Mouse (Mus musculus): ENCODE measurements around the gene Eef1b2. TPM values are rescaled to one million over a fixed set of nuclear protein-coding genes. Genes with fewer than 3 reads are reported as not detected.
"Not testable (repeated sequence)": the region's sequence is repeated elsewhere in the genome, so short reads cannot be mapped to it uniquely, and the experiment has no call there.

Eef1b2 gene
- polyA plus RNA-seq, 1 experiment from 2014 or later: 485 TPM

DNA sequence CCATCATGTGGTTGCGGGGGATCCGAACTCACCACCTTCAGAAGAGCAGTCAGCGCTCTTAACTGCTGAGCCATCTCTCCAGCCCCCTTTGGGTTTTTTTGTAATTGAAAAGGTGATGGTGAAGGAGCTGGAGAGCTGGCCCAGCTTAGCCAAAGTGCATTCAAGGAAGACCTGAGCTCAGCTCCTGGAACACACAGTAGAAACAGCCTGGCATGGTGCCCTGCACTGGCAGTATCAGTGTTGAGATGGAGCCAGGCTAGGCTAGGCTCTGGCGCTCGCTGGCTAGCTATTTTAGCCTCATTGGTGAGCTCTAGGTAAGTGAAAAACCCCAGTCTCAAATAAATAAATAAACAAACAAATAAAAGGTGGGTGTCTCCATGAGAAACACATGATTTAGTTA, 5.6 kb downstream of the Eef1b2 start:
- Histone ChIP-seq H3K4me2 (ENCODE audit: low read length) (no peak overlapping the region), H3K27ac (replicated peaks; ENCODE audit: low read depth, low read length) (no peak overlapping the region), H3K9me3 (ENCODE audit: control insufficient read depth, low read length) (no peaks in the 10 kb centered on the region), H3K4me1 (ENCODE audit: control insufficient read depth, insufficient read depth, low read length) (peaks cover 7% of the 10 kb centered on the region), H3K4me3 (replicated peaks; ENCODE audit: low read depth, low read length) (no peak overlapping the region), H3K27me3 (ENCODE audit: control insufficient read depth, insufficient read depth, low read length) (no peaks in the 10 kb centered on the region), H3K36me3 (ENCODE audit: control insufficient read depth, insufficient read depth, low read length) (peaks cover 24% of the 10 kb centered on the region), H3K9ac (replicated peaks; ENCODE audit: low read length) (no peak overlapping the region)
- ATAC-seq (ENCODE audit: low FRiP score, low TSS enrichment) (no peak), DNase-seq (peak; percentile 24)
- WGBS: 89% methylated on average over 5 of the region's 5 CpGs

- WGBS: 54% methylated on average over 10 of the region's 10 CpGs
- no peaks in the 10 kb centered on the region for H3K9me3 ChIP-seq (ENCODE audit: control insufficient read depth, low read length)
- DNase-seq (peak; percentile 87), ATAC-seq (ENCODE audit: low FRiP score, low TSS enrichment) (no peak)
- peaks cover 24% of the 10 kb centered on the region for H3K36me3 ChIP-seq (ENCODE audit: control insufficient read depth, insufficient read depth, low read length)
- 0 out of 2 replicates have a peak overlapping the region, but pooled peaks have one; percentile 32 for H3K27ac ChIP-seq (replicated peaks; ENCODE audit: low read depth, low read length)
- H3K4me1 ChIP-seq (ENCODE audit: control insufficient read depth, insufficient read depth, low read length): peaks cover 3% of the 10 kb centered on the region
- H3K4me3 ChIP-seq (replicated peaks; ENCODE audit: low read depth, low read length): no peak overlapping the region
- H3K9ac ChIP-seq (replicated peaks; ENCODE audit: low read length): no peak overlapping the region
- no peaks in the 10 kb centered on the region for H3K27me3 ChIP-seq (ENCODE audit: control insufficient read depth, insufficient read depth, low read length)
- H3K4me2 ChIP-seq (ENCODE audit: low read length): no peak overlapping the region
These were observed 6.1 kb downstream of the Eef1b2 start for GRCm38 (mm10) chr1:63182636-63183270.

DNA sequence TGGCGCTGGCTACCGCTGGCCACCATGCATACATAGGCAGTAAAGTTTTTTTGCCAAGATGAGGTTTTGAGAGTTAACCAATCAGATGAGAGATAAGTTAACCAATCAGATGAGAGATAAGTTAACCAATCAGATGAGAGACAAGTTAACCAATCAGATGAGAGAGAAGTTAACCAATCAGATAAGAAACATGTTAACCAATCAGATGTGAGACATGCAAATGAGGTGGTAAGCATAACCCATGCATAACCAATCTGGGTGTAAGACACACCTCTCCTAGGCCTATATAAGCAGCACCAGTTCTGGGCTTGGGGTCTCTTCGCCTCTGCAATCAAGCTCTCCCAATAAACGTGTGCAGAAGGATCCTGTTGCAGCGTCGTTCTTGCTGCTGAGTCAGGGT, 8.8 kb downstream of the Eef1b2 start:
- WGBS: 99% methylated on average over 6 of the region's 6 CpGs
- H3K4me2 ChIP-seq (ENCODE audit: low read length); ATAC-seq (ENCODE audit: low FRiP score, low TSS enrichment): not testable (repeated sequence)

DNA sequence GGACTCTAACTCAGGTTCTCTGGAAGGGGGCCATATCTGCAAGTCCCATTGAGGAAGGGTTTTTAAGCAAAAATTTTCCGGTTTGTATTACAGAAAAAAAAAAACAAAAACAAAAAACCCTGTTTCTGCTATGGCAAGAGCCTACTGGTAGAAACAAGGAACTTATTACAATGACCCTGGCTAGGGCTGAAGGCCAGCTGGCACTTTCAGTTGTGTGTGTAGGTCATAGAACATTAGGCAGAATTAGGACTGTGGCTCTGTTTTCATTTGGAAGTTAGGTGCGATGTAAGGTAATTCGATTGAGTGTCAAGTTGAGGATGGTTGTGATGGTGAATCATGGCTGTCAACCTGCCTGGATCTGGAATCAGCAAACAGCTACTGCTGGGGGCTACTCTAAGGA, 11.9 kb downstream of the Eef1b2 start:
- Histone ChIP-seq H3K4me2 (ENCODE audit: low read length) (no peak overlapping the region), H3K9me3 (ENCODE audit: control insufficient read depth, low read length) (no peaks in the 10 kb centered on the region), H3K4me1 (ENCODE audit: control insufficient read depth, insufficient read depth, low read length) (no peaks in the 10 kb centered on the region), H3K36me3 (ENCODE audit: control insufficient read depth, insufficient read depth, low read length) (no peaks in the 10 kb centered on the region), H3K27ac (replicated peaks; ENCODE audit: low read depth, low read length) (no peak overlapping the region), H3K4me3 (replicated peaks; ENCODE audit: low read depth, low read length) (no peak overlapping the region), H3K27me3 (ENCODE audit: control insufficient read depth, insufficient read depth, low read length) (no peaks in the 10 kb centered on the region), H3K9ac (replicated peaks; ENCODE audit: low read length) (no peak overlapping the region)
- 94% methylated on average over 3 of the region's 3 CpGs for WGBS
- DNase-seq (no peak), ATAC-seq (ENCODE audit: low FRiP score, low TSS enrichment) (no peak)

More for the DNA sequence above, 8.8 kb downstream of the Eef1b2 start:
- DNase-seq; H3K9ac ChIP-seq (replicated peaks; ENCODE audit: low read length); H3K4me1 ChIP-seq (ENCODE audit: control insufficient read depth, insufficient read depth, low read length); H3K27me3 ChIP-seq (ENCODE audit: control insufficient read depth, insufficient read depth, low read length); H3K4me3 ChIP-seq (replicated peaks; ENCODE audit: low read depth, low read length); H3K9me3 ChIP-seq (ENCODE audit: control insufficient read depth, low read length); H3K27ac ChIP-seq (replicated peaks; ENCODE audit: low read depth, low read length); H3K36me3 ChIP-seq (ENCODE audit: control insufficient read depth, insufficient read depth, low read length): not testable (repeated sequence)

DNA sequence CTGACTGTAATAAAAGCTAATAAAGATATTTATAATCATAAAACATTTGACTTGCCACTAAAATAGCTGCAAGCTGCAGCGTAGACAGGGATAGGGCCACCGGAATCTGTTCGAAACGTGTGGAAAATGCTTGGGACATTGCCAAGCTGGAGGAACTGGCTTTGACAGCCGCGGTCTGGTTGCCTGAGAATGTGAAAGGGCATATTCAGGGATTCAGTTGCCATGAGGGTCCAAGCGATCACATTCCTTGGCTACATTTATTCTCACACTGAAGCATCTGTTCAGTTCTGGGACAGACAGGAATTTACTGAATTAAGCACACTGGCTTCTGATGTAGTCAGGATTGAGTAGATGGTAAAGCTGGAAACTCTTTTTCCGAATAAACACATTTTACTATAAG, 14.2 kb downstream of the Eef1b2 start:
- H3K4me1 ChIP-seq (ENCODE audit: control insufficient read depth, insufficient read depth, low read length): no peaks in the 10 kb centered on the region
- no peak overlapping the region for H3K4me3 ChIP-seq (replicated peaks; ENCODE audit: low read depth, low read length)
- no peaks in the 10 kb centered on the region for H3K27me3 ChIP-seq (ENCODE audit: control insufficient read depth, insufficient read depth, low read length)
- H3K4me2 ChIP-seq (ENCODE audit: low read length): no peak overlapping the region
- DNase-seq (peak; percentile 23), ATAC-seq (ENCODE audit: low FRiP score, low TSS enrichment) (no peak)
- WGBS: 81% methylated on average over 8 of the region's 8 CpGs
- no peaks in the 10 kb centered on the region for H3K36me3 ChIP-seq (ENCODE audit: control insufficient read depth, insufficient read depth, low read length)
- H3K9ac ChIP-seq (replicated peaks; ENCODE audit: low read length): no peak overlapping the region
- no peak overlapping the region for H3K27ac ChIP-seq (replicated peaks; ENCODE audit: low read depth, low read length)
- no peaks in the 10 kb centered on the region for H3K9me3 ChIP-seq (ENCODE audit: control insufficient read depth, low read length)

DNA sequence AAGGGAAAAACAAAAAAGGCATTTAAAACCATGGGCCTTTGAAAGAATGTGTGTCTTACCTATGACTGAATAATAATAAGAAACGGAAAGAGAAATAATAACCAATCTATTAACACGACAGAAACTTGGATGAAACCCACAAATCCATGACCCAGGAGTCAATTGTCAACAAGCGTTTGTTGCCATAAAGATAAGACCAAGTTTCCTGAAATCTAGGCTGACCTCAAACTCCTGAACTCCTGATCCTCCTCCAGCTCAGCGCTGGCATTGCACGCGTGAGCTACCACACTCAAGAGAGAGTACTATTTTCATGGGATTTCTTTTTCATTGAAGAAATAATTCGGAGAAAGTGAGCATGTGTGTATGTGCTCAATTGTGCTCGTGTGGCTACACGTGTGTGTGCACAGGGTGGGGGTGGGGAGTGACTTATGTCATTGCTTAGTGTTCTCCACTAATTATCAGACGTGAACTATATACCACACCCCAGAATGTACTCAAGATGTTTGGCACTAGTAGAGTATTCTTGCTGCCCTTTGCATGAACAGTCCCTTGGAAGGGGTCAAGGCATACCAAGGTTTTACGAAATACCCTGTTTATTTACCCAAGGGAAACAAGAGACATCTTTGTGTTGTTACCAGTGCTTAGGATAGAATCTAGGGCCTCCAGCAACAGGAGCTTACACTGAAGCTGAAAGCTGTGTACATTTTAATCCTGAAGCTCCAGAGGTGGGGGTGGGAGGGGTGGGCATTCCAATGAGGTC, 15.9 kb downstream of the Eef1b2 start:
- no peak for DNase-seq
- H3K4me1 ChIP-seq (ENCODE audit: control insufficient read depth, insufficient read depth, low read length): no peaks in the 10 kb centered on the region
- H3K27ac ChIP-seq (replicated peaks; ENCODE audit: low read depth, low read length): no peak overlapping the region
- ATAC-seq (ENCODE audit: low FRiP score, low TSS enrichment): no peak
- H3K36me3 ChIP-seq (ENCODE audit: control insufficient read depth, insufficient read depth, low read length): no peaks in the 10 kb centered on the region
- no peak overlapping the region for H3K4me2 ChIP-seq (ENCODE audit: low read length)
- H3K9ac ChIP-seq (replicated peaks; ENCODE audit: low read length): no peak overlapping the region
- H3K27me3 ChIP-seq (ENCODE audit: control insufficient read depth, insufficient read depth, low read length): no peaks in the 10 kb centered on the region
- 93% methylated on average over 11 of the region's 11 CpGs for WGBS
- no peaks in the 10 kb centered on the region for H3K9me3 ChIP-seq (ENCODE audit: control insufficient read depth, low read length)
- no peak overlapping the region for H3K4me3 ChIP-seq (replicated peaks; ENCODE audit: low read depth, low read length)

- ATAC-seq (ENCODE audit: low FRiP score, low TSS enrichment): no peak
- no peaks in the 10 kb centered on the region for H3K4me1 ChIP-seq (ENCODE audit: control insufficient read depth, insufficient read depth, low read length)
- no peaks in the 10 kb centered on the region for H3K36me3 ChIP-seq (ENCODE audit: control insufficient read depth, insufficient read depth, low read length)
- no peaks in the 10 kb centered on the region for H3K27me3 ChIP-seq (ENCODE audit: control insufficient read depth, insufficient read depth, low read length)
- WGBS: 77% methylated on average over 5 of the region's 5 CpGs
- H3K9ac ChIP-seq (replicated peaks; ENCODE audit: low read length): no peak overlapping the region
- H3K27ac ChIP-seq (replicated peaks; ENCODE audit: low read depth, low read length): no peak overlapping the region
- no peak for DNase-seq
- no peak overlapping the region for H3K4me2 ChIP-seq (ENCODE audit: low read length)
- no peak overlapping the region for H3K4me3 ChIP-seq (replicated peaks; ENCODE audit: low read depth, low read length)
- H3K9me3 ChIP-seq (ENCODE audit: control insufficient read depth, low read length): no peaks in the 10 kb centered on the region
These were observed 19.4 kb downstream of the Eef1b2 start for GRCm38 (mm10) chr1:63195848-63196512.

DNA sequence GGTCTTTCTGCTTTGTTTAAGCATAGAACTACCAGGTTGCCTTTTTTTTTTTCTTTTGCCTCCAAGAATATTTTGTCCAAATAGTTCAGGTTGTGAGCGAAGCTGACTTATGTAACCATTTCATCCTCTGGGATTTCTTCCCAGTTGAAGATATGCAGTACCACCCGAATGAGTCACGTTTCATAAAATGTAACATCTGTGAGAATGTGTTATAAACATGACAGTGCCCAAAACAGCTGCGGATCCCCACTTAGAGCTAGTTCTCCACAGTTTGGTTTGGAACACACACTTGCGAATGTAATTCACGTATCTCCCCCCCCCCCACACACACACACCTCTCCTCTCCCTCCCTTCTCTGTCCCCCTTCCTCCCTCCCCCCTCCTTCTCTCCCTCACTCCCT, 22.8 kb downstream of the Eef1b2 start:
- DNase-seq: no peak
- no peak overlapping the region for H3K9ac ChIP-seq (replicated peaks; ENCODE audit: low read length)
- H3K4me3 ChIP-seq (replicated peaks; ENCODE audit: low read depth, low read length): no peak overlapping the region
- H3K27me3 ChIP-seq (ENCODE audit: control insufficient read depth, insufficient read depth, low read length): no peaks in the 10 kb centered on the region
- H3K4me2 ChIP-seq (ENCODE audit: low read length): no peak overlapping the region
- WGBS: 95% methylated on average over 6 of the region's 6 CpGs
- no peak overlapping the region for H3K27ac ChIP-seq (replicated peaks; ENCODE audit: low read depth, low read length)
- H3K36me3 ChIP-seq (ENCODE audit: control insufficient read depth, insufficient read depth, low read length): no peaks in the 10 kb centered on the region
- H3K9me3 ChIP-seq (ENCODE audit: control insufficient read depth, low read length): no peaks in the 10 kb centered on the region
- ATAC-seq (ENCODE audit: low FRiP score, low TSS enrichment): no peak
- H3K4me1 ChIP-seq (ENCODE audit: control insufficient read depth, insufficient read depth, low read length): peaks cover 15% of the 10 kb centered on the region
